Mouse (Mus musculus) thymus, adult 2 months (tissue): Measurements from ENCODE around the gene Cd83. TPM values are rescaled to one million over a fixed set of nuclear protein-coding genes. Genes with fewer than 3 reads are reported as not detected.

Experiments
- DNase-seq: peaks from one replicate; pipeline ENCODE4 v3.0.0; 2021
- H3K27ac ChIP-seq: fragments of 200-500 bp; 2 replicates; pipeline ENCODE4 v1.5.1; 2012; ENCODE audit warnings: low read length, control low read depth; ENCODE audit not compliant: control insufficient read depth, insufficient read depth
- H3K27me3 ChIP-seq: fragments of 200-500 bp; 2 replicates; pipeline ENCODE4 v1.6.1; 2012; ENCODE audit warnings: mild to moderate bottlenecking, low read length, moderate library complexity, mixed read lengths; ENCODE audit not compliant: control insufficient read depth, insufficient read depth
- H3K36me3 ChIP-seq: fragments of 200-500 bp; 2 replicates; pipeline ENCODE4 v1.6.1; 2012; ENCODE audit warnings: mild to moderate bottlenecking, low read length, moderate library complexity; ENCODE audit not compliant: control insufficient read depth, insufficient read depth
- H3K4me1 ChIP-seq: fragments of 200-500 bp; replicated peaks from 2 replicates; pipeline ENCODE4 v1.6.1; 2012; ENCODE audit warnings: low read length; ENCODE audit not compliant: control insufficient read depth, insufficient read depth
- H3K4me3 ChIP-seq: fragments of 200-500 bp; 2 replicates; pipeline ENCODE4 v1.5.1; 2012; ENCODE audit warnings: mild to moderate bottlenecking, low read length, control low read depth, moderate library complexity; ENCODE audit not compliant: control insufficient read depth, insufficient read depth
- CTCF ChIP-seq: fragments of 200-500 bp; IDR thresholded peaks from 2 replicates; pipeline ENCODE4 v1.5.1; 2012; ENCODE audit warnings: mild to moderate bottlenecking, control low read depth, low read length, moderate library complexity, borderline replicate concordance; ENCODE audit not compliant: control insufficient read depth, poor library complexity, insufficient read depth; ENCODE audit errors: extremely low read depth
- POLR2A ChIP-seq: fragments of 200-500 bp; IDR thresholded peaks from 2 replicates; pipeline ENCODE4 v1.6.1; 2012; ENCODE audit warnings: mild to moderate bottlenecking, low read length, control low read depth, moderate library complexity; ENCODE audit not compliant: control insufficient read depth, poor library complexity, insufficient read depth; ENCODE audit errors: extremely low read depth
- WGBS: fragments of 180-500 bp; shearing (Covaris S2); methylation state at CpG from one replicate; pipeline ENCODE4 v1.1.7; 2018; 5-methylcytosine and 5-hydroxymethylcytosine counted together
- polyA plus RNA-seq: library from polyadenylated mRNA; depleted of rRNA; stranded (reverse); fragments of >200 nt; gene quantifications from 2 replicates; pipeline ENCODE4 v1.2.3, GENCODE M21; 2012

Gene Cd83
- polyA plus RNA-seq, 1 experiment, result 66.8 TPM

- H3K27ac ChIP-seq, result no peak overlapping the region
- peaks cover 4% of the 10 kb centered on the region for H3K4me1 ChIP-seq
- DNase-seq, result no peak
- H3K36me3 ChIP-seq, result no peaks in the 10 kb centered on the region
- no peaks in the 10 kb centered on the region for H3K27me3 ChIP-seq
- TF ChIP-seq POLR2A (no peak), CTCF (no peak)
- 94% methylated on average over 12 of the region's 12 CpGs for WGBS
- no peak overlapping the region for H3K4me3 ChIP-seq
Observed at GRCm38 (mm10) chr13:43763301-43763994, 21.1 kb upstream of the Cd83 start.

GRCm38 (mm10) chr13:43763995-43764579 lies 20.5 kb upstream of the Cd83 start:
- Histone ChIP-seq H3K36me3 (no peaks in the 10 kb centered on the region), H3K27ac (no peak overlapping the region), H3K4me3 (no peak overlapping the region), H3K27me3 (no peaks in the 10 kb centered on the region), H3K4me1 (peaks cover 4% of the 10 kb centered on the region)
- WGBS, result 85% methylated on average over 8 of the region's 8 CpGs
- no peak for TF ChIP-seq POLR2A
- no peak for TF ChIP-seq CTCF
- DNase-seq, result no peak

- H3K36me3 ChIP-seq, result no peaks in the 10 kb centered on the region
- 26% methylated on average over 11 of the region's 11 CpGs for WGBS
- DNase-seq, result no peak
- TF ChIP-seq POLR2A, result no peak
- no peak for TF ChIP-seq CTCF
- H3K4me3 ChIP-seq, result no peak overlapping the region
- no peak overlapping the region for H3K27ac ChIP-seq
- no peaks in the 10 kb centered on the region for H3K27me3 ChIP-seq
- H3K4me1 ChIP-seq, result peaks cover 4% of the 10 kb centered on the region
Observed at GRCm38 (mm10) chr13:43765293-43765814, 19.2 kb upstream of the Cd83 start.

GRCm38 (mm10) chr13:43766786-43767680 lies 17.5 kb upstream of the Cd83 start:
- Histone ChIP-seq H3K36me3 (no peaks in the 10 kb centered on the region), H3K27ac (no peak overlapping the region), H3K27me3 (no peaks in the 10 kb centered on the region), H3K4me3 (no peak overlapping the region), H3K4me1 (peaks cover 4% of the 10 kb centered on the region)
- 82% methylated on average over 7 of the region's 7 CpGs for WGBS
- TF ChIP-seq CTCF, result no peak
- TF ChIP-seq POLR2A, result no peak
- DNase-seq, result no peak

GRCm38 (mm10) chr13:43773020-43773419 lies 11.6 kb upstream of the Cd83 start:
- peaks cover 9% of the 10 kb centered on the region; the same call in 1 of the 2 replicates for H3K4me1 ChIP-seq
- H3K4me3 ChIP-seq, result no peak overlapping the region
- no peaks in the 10 kb centered on the region for H3K27me3 ChIP-seq
- DNase-seq, result no peak
- no peaks in the 10 kb centered on the region for H3K36me3 ChIP-seq
- TF ChIP-seq CTCF (no peak), POLR2A (no peak)
- WGBS, result over 99% methylated on average over 6 of the region's 6 CpGs
- H3K27ac ChIP-seq, result no peak overlapping the region

GRCm38 (mm10) chr13:43773965-43774566 lies 10.5 kb upstream of the Cd83 start:
- Histone ChIP-seq H3K4me1 (peaks cover 13% of the 10 kb centered on the region; the same call in 1 of the 2 replicates), H3K27ac (no peak overlapping the region), H3K27me3 (no peaks in the 10 kb centered on the region), H3K36me3 (no peaks in the 10 kb centered on the region), H3K4me3 (no peak overlapping the region)
- TF ChIP-seq CTCF (no peak), POLR2A (no peak)
- no peak for DNase-seq
- 49% methylated on average over 15 of the region's 15 CpGs for WGBS
